Mouse (Mus musculus): ENCODE results near the gene Rhov. TPM values are rescaled to one million over a fixed set of nuclear protein-coding genes. Genes with fewer than 3 reads are reported as not detected.

Gene Rhov
- total and polyA plus RNA-seq, 3 experiments: 0.17 TPM; not detected in 2

DNA sequence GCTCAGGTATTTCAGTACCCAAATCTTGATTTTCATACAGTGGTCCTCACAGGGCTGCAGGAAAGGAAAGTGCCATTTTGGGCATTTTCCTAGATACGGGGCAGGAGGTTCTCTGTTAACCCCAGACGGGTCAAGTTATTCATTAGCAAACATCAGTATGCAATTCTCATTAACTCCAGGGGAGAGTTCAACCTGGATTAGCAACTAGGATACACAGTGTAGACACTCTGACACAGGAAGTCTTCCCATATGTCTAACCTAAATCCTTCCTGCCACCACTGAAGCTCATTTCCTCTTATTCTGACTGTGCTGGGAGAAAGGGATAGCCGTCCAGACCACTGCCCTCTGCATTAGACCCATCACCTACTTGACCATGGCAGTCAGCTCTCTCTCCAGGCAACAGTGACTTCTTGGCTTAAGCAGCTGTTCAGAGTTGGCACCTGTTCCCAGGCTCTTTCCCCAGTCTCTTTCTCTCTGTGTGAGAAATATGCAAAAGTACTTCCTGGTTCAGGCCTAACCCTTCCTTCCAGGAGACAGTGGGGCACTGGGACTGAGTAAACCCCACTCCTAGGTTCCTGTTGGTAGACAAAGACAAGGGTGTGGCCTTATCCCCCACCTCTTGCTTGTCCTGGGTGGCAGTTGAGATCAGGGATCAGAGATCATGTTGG, 47.1 kb upstream of the Rhov start:
- in situ Hi-C loops (cut with MboI; ENCODE audit: low pct_ligation_motif_present, low pct_unique_long_range_greater_than_20kb, low sequenced_read_pairs): no loop called here
- TF ChIP-seq ELF1 (IDR thresholded peaks at IDR 0.05; ENCODE audit: low read depth, low read length) (peak; percentile 45; the same call in 1 of the 2 replicates), MAFK (IDR thresholded peaks at IDR 0.05; ENCODE audit: insufficient replicate concordance, low read length) (no peak)

DNA sequence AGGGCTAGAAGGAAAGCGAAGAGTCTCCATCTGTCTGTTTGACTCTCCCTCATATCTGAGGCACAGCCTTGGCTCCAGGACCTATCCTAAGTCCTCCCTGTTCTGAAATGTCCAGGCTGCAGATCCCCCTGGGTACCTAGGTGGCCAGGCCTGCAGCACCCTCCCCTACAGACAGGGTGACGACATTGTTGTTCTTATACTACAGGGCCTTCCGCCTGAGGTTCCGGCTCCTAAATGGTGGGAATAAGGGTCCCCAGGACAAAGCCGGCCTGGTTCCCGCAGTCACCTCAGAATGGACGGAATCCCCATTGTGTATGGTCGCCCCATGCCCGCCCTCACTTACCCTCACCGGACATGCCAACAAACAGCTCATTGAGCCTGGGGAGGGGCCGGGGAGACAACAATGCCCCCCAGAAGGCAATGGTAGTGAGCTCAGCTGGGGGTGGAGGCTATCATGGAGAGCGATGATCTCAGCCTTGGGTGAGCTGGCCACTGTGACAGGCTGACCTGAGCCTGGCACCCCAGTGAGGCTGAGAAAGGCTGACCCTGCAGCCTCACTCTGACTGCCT, 43.8 kb upstream of the Rhov start:
- TF ChIP-seq POLR2A (IDR thresholded peaks at IDR 0.05; ENCODE audit: low read depth, low read length): no peak
- no peak for TF ChIP-seq CHD1 (IDR thresholded peaks at IDR 0.05; ENCODE audit: low read depth, low read length)
- no peak for TF ChIP-seq HCFC1 (IDR thresholded peaks at IDR 0.05; ENCODE audit: low read depth, low read length)
- TF ChIP-seq USF1 (IDR thresholded peaks at IDR 0.05; ENCODE audit: low read depth, low read length): no peak
- no peak for TF ChIP-seq IRF4 (IDR thresholded peaks at IDR 0.05; ENCODE audit: low read depth, low read length)
- no peak for TF ChIP-seq BHLHE40 (IDR thresholded peaks at IDR 0.05; ENCODE audit: low read depth, low read length)
- no peak for TF ChIP-seq NRF1 (IDR thresholded peaks at IDR 0.05; ENCODE audit: low read depth, low read length)
- no peak for TF ChIP-seq ETS1 (conservative IDR thresholded peaks at IDR 0.05; ENCODE audit: low read depth, low read length)
- no peak for TF ChIP-seq ZKSCAN1 (IDR thresholded peaks at IDR 0.05; ENCODE audit: borderline replicate concordance, low read depth, low read length)
- TF ChIP-seq NELFE (IDR thresholded peaks at IDR 0.05; ENCODE audit: low read depth, low read length): no peak
- Histone ChIP-seq H3K79me2 (replicated peaks; ENCODE audit: control insufficient read depth, extremely low read depth, insufficient read depth, poor library complexity, severe bottlenecking) (no peaks in the 10 kb centered on the region), H3K27me3 (replicated peaks) (peaks cover 4% of the 10 kb centered on the region), H3K27ac (ENCODE audit: insufficient read depth, low read depth) (no peak overlapping the region), H3K9ac (ENCODE audit: insufficient read depth, low read depth) (no peak overlapping the region), H3K4me2 (ENCODE audit: insufficient read depth, low read depth, poor library complexity, severe bottlenecking) (no peak overlapping the region), H3K4me3 (replicated peaks in 1 of 3; ENCODE audit: low read depth in 2 of 3, low read length in 2 of 3, poor library complexity in 1 of 3) (no peak overlapping the region), H3K9me3 (replicated peaks; ENCODE audit: low read length) (peaks cover 7% of the 10 kb centered on the region), H3K36me3 (replicated peaks in 1 of 2; ENCODE audit: control insufficient read depth in 1 of 2, insufficient read depth in 1 of 2, low read length in 1 of 2) (no peaks in the 10 kb centered on the region), H3K4me1 (ENCODE audit: control insufficient read depth in 1 of 2, insufficient read depth in 2 of 2) (peaks cover 7 to 37% of the 10 kb centered on the region in 2 experiments; a peak in 3 of 4 replicates)
- dilution Hi-C loops (cut with MboI; ENCODE audit: extremely low pct_ligation_motif_present, extremely low pct_unique_long_range_greater_than_20kb, low sequenced_read_pairs): no loop called here
- no peak for DNase-seq (ENCODE audit: extremely low read depth)
- in situ Hi-C loops (cut with MboI; ENCODE audit: low pct_ligation_motif_present, low pct_unique_long_range_greater_than_20kb, low sequenced_read_pairs): no loop called here

More for the DNA sequence above, 47.1 kb upstream of the Rhov start:
- H3K9ac ChIP-seq (ENCODE audit: insufficient read depth, low read depth): no peak overlapping the region
- dilution Hi-C loops (cut with MboI; ENCODE audit: extremely low pct_ligation_motif_present, extremely low pct_unique_long_range_greater_than_20kb, low sequenced_read_pairs): no loop called here
- no peaks in the 10 kb centered on the region for H3K79me2 ChIP-seq (replicated peaks; ENCODE audit: control insufficient read depth, extremely low read depth, insufficient read depth, poor library complexity, severe bottlenecking)
- no peak overlapping the region for H3K27ac ChIP-seq (ENCODE audit: insufficient read depth, low read depth)
- no peak for DNase-seq (ENCODE audit: extremely low read depth)
- peaks cover 4% of the 10 kb centered on the region for H3K27me3 ChIP-seq (replicated peaks)
- H3K4me1 ChIP-seq (ENCODE audit: control insufficient read depth in 1 of 2, insufficient read depth in 2 of 2): peaks cover 7 to 28% of the 10 kb centered on the region in 2 experiments; a peak in 3 of 4 replicates
- no peaks in the 10 kb centered on the region for H3K36me3 ChIP-seq (replicated peaks in 1 of 2; ENCODE audit: control insufficient read depth in 1 of 2, insufficient read depth in 1 of 2, low read length in 1 of 2)
- H3K4me3 ChIP-seq (replicated peaks in 1 of 3; ENCODE audit: low read depth in 2 of 3, low read length in 2 of 3, poor library complexity in 1 of 3): no peak overlapping the region
- no peak overlapping the region for H3K4me2 ChIP-seq (ENCODE audit: insufficient read depth, low read depth, poor library complexity, severe bottlenecking)
- H3K9me3 ChIP-seq (replicated peaks; ENCODE audit: low read length): peaks cover 20% of the 10 kb centered on the region
